Mouse (Mus musculus): ENCODE measurements around the gene Yif1b.

Gene Yif1b

DNA sequence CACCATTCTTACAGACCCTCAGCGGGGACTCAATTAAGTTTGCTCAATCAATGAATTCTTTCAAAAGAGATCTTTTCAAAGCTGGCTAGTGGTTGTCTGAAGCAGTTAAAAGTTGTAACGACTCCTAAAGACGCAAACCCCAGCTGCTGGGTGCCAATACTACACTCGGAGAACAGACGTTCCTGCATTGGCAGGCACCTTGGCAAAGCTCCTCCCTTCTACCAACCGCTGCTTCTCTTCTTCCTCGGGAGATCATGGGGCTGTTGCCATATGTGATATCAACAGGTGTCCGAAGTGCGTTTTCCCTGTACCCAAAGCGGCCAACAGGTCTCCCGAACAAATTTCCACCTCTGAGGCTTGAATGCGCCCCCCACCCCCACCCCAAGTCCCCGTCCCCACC, 42.7 kb downstream of the Yif1b start:
- no peak for DNase-seq (ENCODE audit: low read depth, low spot score)

DNA sequence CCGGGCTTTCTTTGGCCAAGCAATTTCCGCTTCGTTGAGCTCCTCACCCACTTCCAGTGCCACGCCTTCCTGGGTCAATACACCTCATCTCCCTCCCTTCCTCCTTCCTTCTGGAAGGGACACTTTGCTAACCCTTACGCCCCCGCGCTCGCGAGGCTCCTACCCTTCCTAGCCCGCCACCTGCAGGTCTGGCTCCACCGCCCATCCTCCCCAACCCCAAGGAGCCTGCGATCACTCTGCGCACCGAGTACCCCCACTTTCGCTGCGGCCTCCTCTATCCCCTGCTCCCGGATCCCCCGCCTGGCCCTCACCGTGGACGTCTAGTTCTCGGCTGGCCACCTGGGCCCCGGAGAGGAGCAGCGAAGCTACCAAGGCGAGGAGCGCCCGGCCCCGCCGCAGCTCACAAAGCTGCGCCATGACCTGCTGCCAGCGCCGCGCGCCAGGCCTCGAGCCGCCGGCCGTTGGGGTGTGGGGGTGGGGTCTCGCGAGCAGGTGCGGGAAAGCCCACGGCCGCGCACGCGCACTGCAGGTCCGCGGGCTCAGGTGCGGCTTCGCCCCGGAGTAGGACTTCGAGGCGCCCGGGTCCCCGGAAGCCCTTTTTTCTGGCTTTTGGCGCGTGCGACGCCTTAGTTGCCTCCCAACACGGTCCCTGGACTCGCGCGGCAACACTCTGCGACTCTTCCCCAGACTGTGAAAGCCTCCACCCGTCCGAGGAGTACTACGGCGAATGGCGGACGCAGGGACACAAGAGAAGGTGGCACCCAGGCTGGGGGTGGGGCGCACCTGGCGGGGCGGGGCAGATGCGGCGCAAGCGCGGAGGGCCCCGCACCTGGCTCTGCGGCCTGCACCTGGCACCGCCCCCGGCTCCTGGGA, 43.3 kb downstream of the Yif1b start, which contains the start of gene Spint2:
TSS of gene Spint2 (minus strand) at position 712 of the 873 bp plus-strand sequence.
- DNase-seq (ENCODE audit: low read depth, low spot score): peak; percentile 91

DNA sequence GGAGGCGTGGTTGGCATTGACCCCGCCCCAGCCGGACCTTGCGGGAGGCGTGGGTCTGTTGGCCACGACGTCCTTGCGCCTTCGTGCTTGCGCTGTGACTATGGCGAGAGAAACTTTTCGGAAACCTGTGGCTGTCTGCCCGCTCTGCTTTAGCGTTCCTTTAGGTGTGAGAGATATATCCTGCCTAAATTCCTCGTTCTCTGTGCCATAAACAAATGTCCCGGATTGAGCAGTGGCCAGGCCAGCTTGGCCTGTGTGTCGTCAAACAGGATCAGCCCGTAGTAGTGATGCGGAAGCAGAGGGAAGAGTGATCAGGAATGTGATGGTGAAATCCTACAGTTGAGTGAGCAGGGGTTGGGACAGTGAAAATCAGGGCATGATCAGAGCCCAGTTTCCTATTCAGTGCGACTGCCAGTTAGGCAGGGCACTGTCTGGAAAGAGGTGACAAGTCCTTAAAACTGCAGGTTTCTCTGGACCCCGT, 44.0 kb downstream of the Yif1b start:
- DNase-seq (ENCODE audit: low read depth, low spot score): no peak

GRCm38 (mm10) chr7:29283876-29284275, 45.7 kb downstream of the Yif1b start:
- no peak for DNase-seq (ENCODE audit: low read depth, low spot score)

DNA sequence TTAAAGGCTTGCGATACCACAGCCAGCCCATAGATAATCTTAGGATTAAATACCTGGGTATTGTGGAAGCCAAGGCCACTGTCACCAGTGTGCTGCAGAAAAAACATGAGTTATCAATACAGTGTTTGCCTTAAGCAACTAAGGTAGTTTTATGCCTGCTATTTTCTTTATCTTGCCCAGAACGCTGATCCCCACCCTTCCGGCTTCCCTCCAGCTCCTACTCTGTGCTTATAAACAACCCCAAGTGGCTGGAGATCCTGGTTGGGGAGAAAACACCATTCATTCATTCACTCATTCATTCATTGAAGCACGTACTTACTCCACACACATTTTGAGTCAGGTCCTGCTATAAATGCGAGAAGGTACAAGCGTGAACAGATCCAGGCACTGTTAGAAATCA, 46.4 kb downstream of the Yif1b start:
- no peak for DNase-seq (ENCODE audit: low read depth, low spot score)

DNA sequence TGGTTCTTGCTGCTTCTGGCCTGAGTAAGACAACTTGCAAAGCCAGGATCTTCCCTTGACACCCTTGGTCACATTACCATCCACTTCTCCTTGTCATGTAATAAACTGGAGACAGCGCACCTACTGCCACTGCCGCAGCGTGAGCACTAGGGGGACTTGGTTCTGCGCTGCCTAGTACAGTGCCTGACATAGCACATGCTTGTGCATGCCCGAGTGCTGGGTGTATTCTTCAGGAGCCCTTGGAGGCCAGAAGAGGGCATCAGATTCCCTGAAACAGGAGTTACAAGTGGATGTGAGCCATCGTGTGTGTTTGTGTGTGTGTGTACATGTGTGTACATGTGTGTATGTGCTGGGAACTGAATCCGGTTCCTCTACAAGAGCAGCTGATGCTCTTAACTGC, 49.4 kb downstream of the Yif1b start:
- DNase-seq (ENCODE audit: low read depth, low spot score): peak; percentile 81

DNA sequence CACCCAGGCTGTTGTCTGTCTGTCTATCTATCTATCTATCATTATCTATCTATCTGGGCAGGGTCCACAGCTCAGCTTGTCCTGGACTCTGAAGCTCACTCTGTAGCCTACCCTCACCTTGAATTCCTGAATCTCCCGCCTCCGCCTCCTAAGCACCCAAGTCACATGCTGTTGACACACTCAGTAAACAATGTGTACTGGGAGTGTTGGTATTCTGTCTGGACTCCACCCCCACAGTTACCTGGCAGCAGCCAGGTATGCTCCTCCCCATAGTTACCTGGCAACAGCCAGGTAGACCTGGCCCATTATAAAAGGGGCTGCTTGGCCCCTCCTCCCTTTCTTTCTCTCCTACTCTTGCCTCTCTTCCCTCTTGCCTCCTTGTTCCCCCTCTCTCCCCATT, 50.0 kb downstream of the Yif1b start:
- DNase-seq (ENCODE audit: low read depth, low spot score): no peak

GRCm38 (mm10) chr7:29288942-29289638, 51.0 kb downstream of the Yif1b start, which contains the start of gene Ppp1r14a:
Gene Ppp1r14a, plus strand, starts transcription at chr7:29289308.
- DNase-seq (ENCODE audit: low read depth, low spot score): peak; percentile 80

DNA sequence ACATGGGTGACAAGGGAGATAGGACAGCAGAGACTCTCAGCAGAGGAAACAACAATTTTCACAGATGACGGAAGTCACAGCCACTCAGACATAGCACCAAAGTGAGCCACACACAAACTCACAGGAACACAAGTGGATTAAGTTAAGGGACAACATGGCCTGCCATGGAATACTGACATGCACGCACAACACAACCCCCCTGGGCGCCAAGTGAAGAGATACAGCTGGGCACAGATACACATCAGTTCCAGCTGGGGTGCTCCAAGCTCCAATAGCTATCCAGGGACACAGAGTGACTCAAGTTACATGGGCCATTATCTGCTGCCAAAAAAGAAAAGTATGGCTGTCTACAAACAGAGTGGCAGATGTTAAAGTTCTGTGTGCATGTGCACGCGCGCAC, 51.7 kb downstream of the Yif1b start:
- DNase-seq (ENCODE audit: low read depth, low spot score): no peak

DNA sequence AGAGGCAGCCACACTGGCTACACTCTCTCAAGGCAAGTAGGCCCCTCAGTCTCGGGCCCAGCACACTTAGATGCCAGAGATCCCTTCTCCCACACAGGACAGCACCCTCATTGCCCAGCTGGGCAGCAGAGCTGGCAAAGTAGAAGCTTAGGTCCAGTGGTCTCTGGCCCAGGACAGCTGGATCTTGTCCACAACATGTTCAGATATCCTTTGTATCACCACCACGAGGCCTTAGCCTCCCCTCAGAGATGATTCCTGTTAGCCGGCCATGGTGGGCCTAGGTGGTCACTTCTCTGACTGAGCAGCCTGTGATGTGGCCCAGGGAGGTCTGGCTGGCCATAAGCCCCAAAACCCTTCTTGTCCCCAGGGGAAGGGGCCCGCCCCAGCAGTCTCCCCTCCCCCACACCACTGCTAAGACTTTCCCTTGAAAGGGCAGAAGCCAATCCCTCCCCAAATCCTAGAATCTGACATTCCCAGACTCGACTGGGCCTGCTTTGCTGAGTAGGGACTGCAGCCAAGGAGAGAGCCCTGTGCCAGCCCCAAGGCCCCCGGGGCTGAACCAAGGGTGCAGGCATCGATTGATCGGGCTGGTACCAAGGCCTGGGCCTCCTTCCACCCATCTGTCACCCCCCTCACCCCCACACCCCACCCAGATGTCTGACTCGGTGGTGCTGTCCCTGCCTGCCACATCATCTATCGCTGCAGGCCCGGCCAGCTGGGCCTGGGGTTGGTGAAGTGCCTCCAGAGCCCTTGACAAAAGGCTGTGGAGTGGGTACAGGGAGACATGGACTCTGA, 52.8 kb downstream of the Yif1b start:
- DNase-seq (ENCODE audit: low read depth, low spot score): no peak

DNA sequence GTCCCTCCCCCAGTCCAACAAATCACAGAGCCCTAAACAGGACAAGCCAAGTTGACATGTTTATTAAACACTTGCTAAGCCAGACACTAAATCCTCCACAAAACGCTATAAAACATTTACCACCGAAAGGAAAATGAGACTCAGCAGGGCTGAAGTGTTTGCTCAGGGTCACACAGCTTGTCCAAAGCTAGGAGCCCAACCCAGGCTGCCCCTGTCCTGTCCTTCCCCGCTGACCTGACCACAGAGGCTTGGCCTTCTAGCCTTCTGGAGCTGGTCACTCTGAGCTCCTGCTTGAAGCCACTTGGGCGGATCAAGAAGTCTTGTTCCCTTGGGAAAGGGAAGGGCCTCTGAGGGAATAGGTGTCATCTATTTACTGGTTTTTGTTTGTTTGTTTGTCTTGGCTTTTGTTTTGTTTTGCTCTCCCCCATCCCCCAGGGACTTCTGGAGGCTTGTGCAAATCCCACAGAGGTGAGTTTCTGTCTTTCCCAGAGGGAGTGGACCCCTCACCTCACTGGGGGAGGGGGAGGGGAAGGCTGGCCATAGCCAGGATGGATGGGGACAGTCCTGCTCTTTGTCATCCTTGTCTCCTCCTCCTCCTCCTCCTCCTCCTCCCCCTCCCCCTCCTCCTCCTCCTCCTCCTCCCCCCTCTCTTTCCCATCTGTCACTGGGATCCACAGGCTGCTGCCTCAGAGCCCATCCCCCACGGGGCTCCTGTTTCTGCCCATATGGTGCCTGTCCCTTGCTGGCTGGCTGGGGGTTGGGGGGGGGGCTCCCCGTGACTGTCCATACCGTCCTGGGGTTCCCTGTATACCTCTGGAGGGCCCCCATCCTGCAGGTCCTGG, 53.7 kb downstream of the Yif1b start:
- DNase-seq (ENCODE audit: low read depth, low spot score): no peak

DNA sequence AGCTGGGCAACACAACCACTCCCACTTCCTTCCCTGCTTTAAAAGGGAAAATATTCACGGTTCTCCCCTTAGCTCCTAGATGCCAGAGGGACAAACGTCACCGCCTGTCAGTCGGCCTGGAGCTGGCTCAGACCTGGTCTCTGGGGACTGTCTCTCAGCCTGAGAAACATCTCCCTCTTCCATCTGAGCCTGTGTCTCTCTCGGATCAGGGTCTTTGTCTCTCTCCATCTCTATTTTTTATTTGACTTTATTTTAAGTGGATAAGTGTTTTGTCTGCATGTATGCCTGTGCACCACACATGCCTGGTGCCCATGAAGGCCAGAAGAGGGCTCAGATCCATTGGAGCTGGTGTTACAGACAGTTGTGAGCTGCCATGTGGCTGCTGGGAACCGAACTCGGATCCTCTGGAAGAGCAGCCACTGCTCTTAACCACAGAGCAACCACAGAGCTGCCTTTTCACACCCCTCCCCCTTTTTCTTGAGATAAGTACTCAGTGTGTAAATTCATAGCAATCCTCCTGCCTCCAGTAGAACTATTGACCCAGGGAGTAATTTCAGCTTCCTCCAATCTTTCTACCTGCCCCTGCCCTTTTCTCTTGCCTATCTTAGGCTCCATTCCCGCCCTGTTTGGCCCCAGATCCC, 54.4 kb downstream of the Yif1b start:
- DNase-seq (ENCODE audit: low read depth, low spot score): no peak

GRCm38 (mm10) chr7:29293131-29294065, 55.3 kb downstream of the Yif1b start:
- peak; percentile 98 for DNase-seq (ENCODE audit: low read depth, low spot score)

- DNase-seq (ENCODE audit: low read depth, low spot score): no peak
Measured at GRCm38 (mm10) chr7:29294111-29294761, 56.1 kb downstream of the Yif1b start.

DNA sequence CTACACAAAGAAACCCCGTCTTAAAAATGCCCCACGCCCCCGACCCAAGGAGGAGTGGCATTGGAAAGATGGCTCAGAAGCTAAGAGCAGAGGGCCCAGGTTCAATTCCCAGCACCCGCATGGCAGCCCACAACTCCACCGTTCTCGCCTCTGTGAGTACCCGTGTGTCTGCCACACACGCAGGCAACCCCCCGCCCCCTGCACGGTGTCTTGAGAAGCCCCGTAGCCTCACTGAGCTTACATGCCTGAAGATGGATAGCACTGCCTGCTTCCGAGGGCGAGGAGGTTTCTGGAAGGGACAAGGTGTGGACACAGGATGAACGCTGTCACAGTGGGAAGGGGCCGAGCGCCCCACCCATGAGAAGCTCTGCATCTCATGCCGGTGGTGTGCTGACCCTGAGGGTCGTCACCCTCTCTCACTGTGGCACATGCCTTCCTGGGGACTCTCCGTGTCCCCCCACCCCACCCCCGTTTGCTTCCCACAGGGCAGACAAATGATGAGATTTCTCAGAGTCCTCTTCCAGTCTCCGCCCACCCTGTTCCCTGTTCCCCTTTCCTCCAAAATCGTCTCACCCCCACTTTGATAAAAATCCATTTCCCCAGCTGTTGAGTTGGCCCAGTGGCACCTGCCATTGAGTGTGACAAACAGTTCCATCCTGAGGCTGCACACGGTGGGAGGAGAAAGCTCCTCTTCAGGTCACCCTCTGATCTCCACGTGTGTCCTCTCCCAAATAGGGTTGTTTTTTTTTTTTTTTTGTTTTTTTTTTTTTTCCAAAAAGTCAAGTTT, 57.9 kb downstream of the Yif1b start:
- no peak for DNase-seq (ENCODE audit: low read depth, low spot score)

DNA sequence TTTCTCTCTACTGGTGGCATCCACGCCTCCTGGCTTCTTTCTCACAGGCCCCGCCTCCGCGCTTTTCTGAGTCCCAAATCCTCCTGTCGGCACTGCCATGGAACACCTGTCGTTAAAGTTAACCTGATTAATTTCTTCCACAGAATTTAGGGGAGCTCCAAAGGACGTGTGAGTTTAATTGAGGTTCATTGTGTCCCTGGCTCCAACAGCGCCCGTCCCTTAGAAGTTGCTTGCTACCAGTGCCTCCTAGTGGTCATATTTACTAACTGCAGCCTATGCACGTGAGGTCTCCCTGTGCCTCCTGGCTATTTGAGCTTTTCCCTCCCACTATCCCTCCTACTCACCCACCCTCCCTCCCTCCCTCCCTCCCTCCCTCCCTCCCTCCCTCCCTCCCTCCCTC, 58.9 kb downstream of the Yif1b start:
- peak; percentile 92 for DNase-seq (ENCODE audit: low read depth, low spot score)
